Mouse (Mus musculus) cortical plate, adult 2 months (tissue): ENCODE measurements around the gene Caln1.

ENCODE experiments used
- CTCF ChIP-seq: fragments of 200-500 bp; IDR thresholded peaks from 2 replicates; pipeline ENCODE4 v1.5.1; 2011; ENCODE audit warnings: mild to moderate bottlenecking, control low read depth, low read length; ENCODE audit not compliant: insufficient read depth; ENCODE audit errors: extremely low read depth
- POLR2A ChIP-seq: fragments of 200-500 bp; IDR thresholded peaks from 2 replicates; pipeline ENCODE4 v1.6.1; 2011; ENCODE audit warnings: mild to moderate bottlenecking, low read length, control low read depth; ENCODE audit not compliant: insufficient read depth; ENCODE audit errors: extremely low read depth

DNA sequence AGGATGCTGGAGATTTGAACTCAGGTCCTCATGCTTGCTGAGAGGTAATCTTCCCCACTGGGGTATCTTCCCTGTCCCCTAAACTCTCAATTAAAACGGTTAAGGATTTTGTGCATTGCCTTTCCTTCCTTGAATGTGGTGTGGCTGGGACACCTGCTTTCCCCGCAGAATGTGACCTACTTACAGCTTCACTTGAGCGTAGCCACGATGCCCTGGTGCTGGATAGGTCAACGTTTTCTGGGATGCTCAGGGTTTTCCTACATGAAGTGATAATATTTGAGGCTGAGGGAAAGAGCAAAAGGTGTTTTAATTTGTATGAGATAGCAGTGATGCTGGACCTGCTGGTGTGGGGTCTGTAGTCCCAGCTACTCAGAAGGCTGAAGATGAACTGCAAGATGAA is 135.6 kb downstream of the Caln1 start:
- TF ChIP-seq CTCF (no peak), POLR2A (no peak)
